Mouse (Mus musculus): Measurements from ENCODE around the gene Dgki.

DNA sequence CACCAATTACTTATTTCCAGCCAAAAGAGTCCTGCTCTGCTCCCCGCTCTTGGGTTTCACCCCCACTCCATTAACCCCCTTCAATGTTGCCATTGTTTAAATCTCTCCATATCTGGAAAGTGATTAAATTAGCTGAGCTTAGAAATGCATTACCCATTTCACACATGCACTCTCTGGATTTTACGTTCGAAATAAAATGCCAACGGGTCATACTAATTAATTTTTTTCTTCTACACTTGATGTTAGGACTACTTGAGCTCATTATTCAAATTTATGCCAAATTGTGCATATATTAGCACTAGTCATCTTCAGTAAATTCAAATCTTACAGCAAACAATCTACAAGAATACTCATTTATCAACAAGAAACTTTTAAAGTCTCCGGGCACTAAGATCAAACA lies 352.1 kb downstream of the Dgki start:
- TF ChIP-seq EP300 (IDR thresholded peaks at IDR 0.05; ENCODE audit: low read depth) (no peak), CTCF (IDR thresholded peaks at IDR 0.05; ENCODE audit: low read depth) (no peak)
